Mouse (Mus musculus): Measurements from ENCODE around the gene Saxo2. TPM values are rescaled to one million over a fixed set of nuclear protein-coding genes. Genes with fewer than 3 reads are reported as not detected.

Saxo2 gene
- 3.9 and 5.7 TPM in 2 replicates for polyA plus RNA-seq (2012; rRNA removed)

- TF ChIP-seq POLR2A (IDR thresholded peaks at IDR 0.05; ENCODE audit: borderline replicate concordance, extremely low read depth, low read depth, low read length) (no peak), CTCF (IDR thresholded peaks at IDR 0.05; ENCODE audit: insufficient read depth, low read length) (no peak)
- Histone ChIP-seq H3K4me3 (replicated peaks; ENCODE audit: extremely low read depth, low read depth, low read length) (peak within 1 kb of the TSS; percentile 94), H3K4me1 (ENCODE audit: control insufficient read depth, insufficient read depth, low read length) (peaks cover 2% of the 10 kb centered on the region; the same call in 1 of the 2 replicates)
- WGBS: under 1% methylated on average over 46 of the region's 46 CpGs
- DNase-seq: peak; percentile 93
Observed at GRCm38 (mm10) chr7:82648353-82649080, at the start of gene Saxo2, which contains the start of gene Efl1. TSS of gene Saxo2 (minus strand) at chr7:82648528. TSS of gene Efl1 (plus strand) at chr7:82648614.

GRCm38 (mm10) chr7:82697668-82698067 lies 49.3 kb upstream of the Saxo2 start:
- 81% methylated on average over 8 of the region's 8 CpGs for WGBS
- Histone ChIP-seq H3K4me3 (replicated peaks; ENCODE audit: extremely low read depth, low read depth, low read length) (no peak overlapping the region), H3K4me1 (ENCODE audit: control insufficient read depth, insufficient read depth, low read length) (no peaks in the 10 kb centered on the region)
- TF ChIP-seq POLR2A (IDR thresholded peaks at IDR 0.05; ENCODE audit: borderline replicate concordance, extremely low read depth, low read depth, low read length) (no peak), CTCF (IDR thresholded peaks at IDR 0.05; ENCODE audit: insufficient read depth, low read length) (peak; percentile 64)
- DNase-seq: no peak

- WGBS: 57% methylated on average over 6 of the region's 6 CpGs
- DNase-seq: no peak
- no peak overlapping the region for H3K4me3 ChIP-seq (replicated peaks; ENCODE audit: extremely low read depth, low read depth, low read length)
- no peak for TF ChIP-seq POLR2A (IDR thresholded peaks at IDR 0.05; ENCODE audit: borderline replicate concordance, extremely low read depth, low read depth, low read length)
- no peak for TF ChIP-seq CTCF (IDR thresholded peaks at IDR 0.05; ENCODE audit: insufficient read depth, low read length)
- peaks cover 4% of the 10 kb centered on the region for H3K4me1 ChIP-seq (ENCODE audit: control insufficient read depth, insufficient read depth, low read length)
Observed at GRCm38 (mm10) chr7:82691021-82691738, 42.9 kb upstream of the Saxo2 start.

GRCm38 (mm10) chr7:82688736-82689135 lies 40.4 kb upstream of the Saxo2 start:
- Histone ChIP-seq H3K4me1 (ENCODE audit: control insufficient read depth, insufficient read depth, low read length) (peaks cover 4% of the 10 kb centered on the region), H3K4me3 (replicated peaks; ENCODE audit: extremely low read depth, low read depth, low read length) (no peak overlapping the region)
- TF ChIP-seq CTCF (IDR thresholded peaks at IDR 0.05; ENCODE audit: insufficient read depth, low read length) (no peak), POLR2A (IDR thresholded peaks at IDR 0.05; ENCODE audit: borderline replicate concordance, extremely low read depth, low read depth, low read length) (no peak)
- peak; percentile 34 for DNase-seq
- 47% methylated on average over 3 of the region's 3 CpGs for WGBS

- DNase-seq: no peak
- Histone ChIP-seq H3K4me1 (ENCODE audit: control insufficient read depth, insufficient read depth, low read length) (no peaks in the 10 kb centered on the region), H3K4me3 (replicated peaks; ENCODE audit: extremely low read depth, low read depth, low read length) (no peak overlapping the region)
- TF ChIP-seq CTCF (IDR thresholded peaks at IDR 0.05; ENCODE audit: insufficient read depth, low read length): no peak
- no peak for TF ChIP-seq POLR2A (IDR thresholded peaks at IDR 0.05; ENCODE audit: borderline replicate concordance, extremely low read depth, low read depth, low read length)
- WGBS: 83% methylated on average over 5 of the region's 5 CpGs
Observed at GRCm38 (mm10) chr7:82679901-82680300, 31.6 kb upstream of the Saxo2 start.

GRCm38 (mm10) chr7:82676834-82677233 lies 28.5 kb upstream of the Saxo2 start:
- H3K4me3 ChIP-seq (replicated peaks; ENCODE audit: extremely low read depth, low read depth, low read length): no peak overlapping the region
- 78% methylated on average over 6 of the region's 6 CpGs for WGBS
- no peaks in the 10 kb centered on the region for H3K4me1 ChIP-seq (ENCODE audit: control insufficient read depth, insufficient read depth, low read length)
- no peak for DNase-seq
- TF ChIP-seq POLR2A (IDR thresholded peaks at IDR 0.05; ENCODE audit: borderline replicate concordance, extremely low read depth, low read depth, low read length) (no peak), CTCF (IDR thresholded peaks at IDR 0.05; ENCODE audit: insufficient read depth, low read length) (peak; percentile 44)

- 66% methylated on average over 5 of the region's 5 CpGs for WGBS
- DNase-seq: no peak
- TF ChIP-seq CTCF (IDR thresholded peaks at IDR 0.05; ENCODE audit: insufficient read depth, low read length) (no peak), POLR2A (IDR thresholded peaks at IDR 0.05; ENCODE audit: borderline replicate concordance, extremely low read depth, low read depth, low read length) (no peak)
- H3K4me1 ChIP-seq (ENCODE audit: control insufficient read depth, insufficient read depth, low read length): no peaks in the 10 kb centered on the region
- no peak overlapping the region for H3K4me3 ChIP-seq (replicated peaks; ENCODE audit: extremely low read depth, low read depth, low read length)
Observed at GRCm38 (mm10) chr7:82676001-82676400, 27.7 kb upstream of the Saxo2 start.

GRCm38 (mm10) chr7:82664604-82665003 lies 16.3 kb upstream of the Saxo2 start:
- no peaks in the 10 kb centered on the region for H3K4me1 ChIP-seq (ENCODE audit: control insufficient read depth, insufficient read depth, low read length)
- DNase-seq: no peak
- WGBS: 59% methylated on average over 3 of the region's 3 CpGs

GRCm38 (mm10) chr7:82649081-82649445 lies 735 bp upstream of the Saxo2 start:
- DNase-seq: no peak
- Histone ChIP-seq H3K4me3 (replicated peaks; ENCODE audit: extremely low read depth, low read depth, low read length) (peak overlapping the region; percentile 94), H3K4me1 (ENCODE audit: control insufficient read depth, insufficient read depth, low read length) (peaks cover 2% of the 10 kb centered on the region; the same call in 1 of the 2 replicates)
- TF ChIP-seq POLR2A (IDR thresholded peaks at IDR 0.05; ENCODE audit: borderline replicate concordance, extremely low read depth, low read depth, low read length): no peak
- no peak for TF ChIP-seq CTCF (IDR thresholded peaks at IDR 0.05; ENCODE audit: insufficient read depth, low read length)
- WGBS: 5% methylated on average over 6 of the region's 6 CpGs

More at GRCm38 (mm10) chr7:82664604-82665003, 16.3 kb upstream of the Saxo2 start:
- H3K4me3 ChIP-seq (replicated peaks; ENCODE audit: extremely low read depth, low read depth, low read length): no peak overlapping the region
- TF ChIP-seq CTCF (IDR thresholded peaks at IDR 0.05; ENCODE audit: insufficient read depth, low read length) (no peak), POLR2A (IDR thresholded peaks at IDR 0.05; ENCODE audit: borderline replicate concordance, extremely low read depth, low read depth, low read length) (no peak)

All from lung, adult 2 months (tissue).